Mouse (Mus musculus): ENCODE data around the gene Mrln. TPM values are rescaled to one million over a fixed set of nuclear protein-coding genes. Genes with fewer than 3 reads are reported as not detected.
"Not testable (repeated sequence)": the region's sequence is repeated elsewhere in the genome, so short reads cannot be mapped to it uniquely, and the experiment has no call there.

Gene Mrln
- polyA plus RNA-seq, 1 experiment from 2014 or later: 73.9 TPM

DNA sequence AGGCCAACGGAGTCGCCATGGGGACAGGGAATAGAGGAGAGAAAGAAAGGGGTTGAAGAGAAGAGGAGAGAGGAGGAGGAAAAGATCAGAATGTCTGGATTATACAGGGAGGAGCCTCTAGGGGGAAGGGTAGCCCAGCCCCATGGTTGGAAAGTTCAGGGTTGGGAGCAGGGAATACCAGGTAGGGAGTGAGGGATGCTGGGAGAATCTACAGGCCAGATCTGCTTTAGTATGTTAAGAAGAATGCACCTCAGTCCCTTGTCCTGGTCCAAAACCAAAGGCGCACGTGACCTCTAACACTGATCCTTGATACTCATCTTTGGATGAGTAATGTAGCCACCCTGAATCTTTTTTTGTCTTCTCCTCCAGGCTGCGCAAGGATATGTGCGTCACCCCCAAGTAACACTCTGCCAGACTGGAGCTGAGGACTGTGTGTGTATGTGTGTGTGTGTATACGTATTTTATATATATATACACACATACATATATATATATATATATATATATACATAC, 5.5 kb upstream of the Mrln start:
- Histone ChIP-seq H3K27ac (replicated peaks; ENCODE audit: low read depth, low read length) (no peak overlapping the region), H3K9ac (ENCODE audit: low read depth, low read length) (no peak overlapping the region), H3K4me2 (ENCODE audit: low read depth, low read length) (no peak overlapping the region), H3K36me3 (ENCODE audit: control insufficient read depth, insufficient read depth, low read length) (0 out of 2 replicates have a peak, but pooled peaks cover 3% of the 10 kb centered on the region), H3K4me1 (ENCODE audit: control insufficient read depth, insufficient read depth, low read length) (peaks cover 6% of the 10 kb centered on the region; the same call in 1 of the 2 replicates), H3K27me3 (replicated peaks; ENCODE audit: control insufficient read depth, insufficient read depth, low read length) (no peaks in the 10 kb centered on the region), H3K9me3 (ENCODE audit: control insufficient read depth, low read length) (no peaks in the 10 kb centered on the region), H3K4me3 (ENCODE audit: low read depth, low read length) (no peak overlapping the region)
- DNase-seq (ENCODE audit: low spot score): no peak
- WGBS: 94% methylated on average over 7 of the region's 7 CpGs
- ATAC-seq (ENCODE audit: low read depth): no peak

DNA sequence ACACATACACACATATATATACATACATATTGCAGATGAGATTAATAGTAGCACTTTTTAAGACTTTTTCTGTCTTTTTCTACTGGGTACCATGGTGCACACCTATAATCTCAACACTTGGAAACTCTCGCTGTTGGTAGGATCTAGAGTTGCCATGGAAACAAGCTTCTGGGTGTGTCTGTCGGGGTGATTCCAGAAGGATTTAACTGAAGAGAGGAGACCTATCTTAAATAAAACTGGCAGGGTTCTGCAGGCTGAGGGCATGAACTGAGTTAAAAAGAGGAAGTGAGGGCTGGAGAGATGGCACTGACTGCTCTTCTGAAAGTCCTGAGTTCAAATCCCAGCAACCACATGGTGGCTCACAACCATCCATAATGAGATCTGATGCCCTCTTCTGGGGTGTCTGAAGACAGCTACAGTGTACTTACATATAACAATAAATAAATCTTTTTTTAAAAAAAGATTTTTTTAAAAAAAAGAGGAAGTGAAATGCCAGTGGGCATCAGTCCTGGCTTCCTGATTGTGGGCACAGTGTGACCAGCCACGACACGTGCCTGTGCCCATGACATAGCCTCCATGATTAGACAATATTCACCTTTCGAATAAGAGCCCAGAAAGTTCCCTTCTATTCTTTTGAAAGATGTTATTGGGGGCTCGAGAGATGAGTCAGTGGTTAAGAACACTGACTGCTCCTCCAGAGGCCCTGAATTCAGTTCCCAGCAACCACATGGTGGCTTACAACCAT, 4.8 kb upstream of the Mrln start:
- Histone ChIP-seq H3K4me1 (ENCODE audit: control insufficient read depth, insufficient read depth, low read length) (peaks cover 6% of the 10 kb centered on the region; the same call in 1 of the 2 replicates), H3K4me3 (ENCODE audit: low read depth, low read length) (no peak overlapping the region), H3K27me3 (replicated peaks; ENCODE audit: control insufficient read depth, insufficient read depth, low read length) (no peaks in the 10 kb centered on the region), H3K27ac (replicated peaks; ENCODE audit: low read depth, low read length) (no peak overlapping the region), H3K36me3 (ENCODE audit: control insufficient read depth, insufficient read depth, low read length) (no peaks in the 10 kb centered on the region), H3K9ac (ENCODE audit: low read depth, low read length) (no peak overlapping the region), H3K4me2 (ENCODE audit: low read depth, low read length) (no peak overlapping the region), H3K9me3 (ENCODE audit: control insufficient read depth, low read length) (no peaks in the 10 kb centered on the region)
- 87% methylated on average over 6 of the region's 6 CpGs for WGBS
- DNase-seq (ENCODE audit: low spot score) (no peak), ATAC-seq (ENCODE audit: low read depth) (no peak)

DNA sequence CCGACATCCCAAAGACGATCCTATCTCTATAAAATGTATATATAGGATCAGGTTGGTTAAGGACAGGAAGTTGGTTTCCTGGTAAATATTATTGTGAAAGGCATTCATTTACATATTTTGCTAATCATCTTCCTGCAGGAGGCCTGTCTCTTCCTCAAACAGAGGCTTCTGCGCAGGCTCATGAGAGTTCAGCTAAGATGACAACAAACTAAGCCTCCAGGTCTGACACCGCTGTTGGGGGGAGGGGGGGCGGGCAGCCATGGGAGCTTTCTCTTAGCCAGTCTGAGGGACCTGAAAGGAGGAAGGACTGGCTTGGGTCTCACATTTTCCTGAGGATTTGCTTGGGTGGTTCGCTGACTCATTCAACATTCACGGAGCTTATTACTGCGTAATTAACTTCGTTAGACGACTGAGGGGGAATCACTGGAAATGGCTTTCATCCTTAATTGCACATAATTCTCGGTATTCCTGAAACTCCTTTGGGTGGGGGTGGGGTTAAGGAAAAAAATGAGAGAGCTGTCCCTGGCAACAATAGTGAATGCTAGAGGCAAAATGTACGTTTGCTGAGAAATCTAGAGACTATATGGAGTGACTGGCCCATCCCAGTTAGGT, 3.5 kb upstream of the Mrln start:
- no peaks in the 10 kb centered on the region for H3K27me3 ChIP-seq (replicated peaks; ENCODE audit: control insufficient read depth, insufficient read depth, low read length)
- H3K4me1 ChIP-seq (ENCODE audit: control insufficient read depth, insufficient read depth, low read length): peaks cover 1% of the 10 kb centered on the region; the same call in 1 of the 2 replicates
- no peak overlapping the region for H3K27ac ChIP-seq (replicated peaks; ENCODE audit: low read depth, low read length)
- no peaks in the 10 kb centered on the region for H3K36me3 ChIP-seq (ENCODE audit: control insufficient read depth, insufficient read depth, low read length)
- DNase-seq (ENCODE audit: low spot score) (no peak), ATAC-seq (ENCODE audit: low read depth) (no peak)
- no peaks in the 10 kb centered on the region for H3K9me3 ChIP-seq (ENCODE audit: control insufficient read depth, low read length)
- no peak overlapping the region for H3K4me2 ChIP-seq (ENCODE audit: low read depth, low read length)
- H3K4me3 ChIP-seq (ENCODE audit: low read depth, low read length): no peak overlapping the region
- H3K9ac ChIP-seq (ENCODE audit: low read depth, low read length): no peak overlapping the region
- WGBS: 40% methylated on average over 12 of the region's 12 CpGs

DNA sequence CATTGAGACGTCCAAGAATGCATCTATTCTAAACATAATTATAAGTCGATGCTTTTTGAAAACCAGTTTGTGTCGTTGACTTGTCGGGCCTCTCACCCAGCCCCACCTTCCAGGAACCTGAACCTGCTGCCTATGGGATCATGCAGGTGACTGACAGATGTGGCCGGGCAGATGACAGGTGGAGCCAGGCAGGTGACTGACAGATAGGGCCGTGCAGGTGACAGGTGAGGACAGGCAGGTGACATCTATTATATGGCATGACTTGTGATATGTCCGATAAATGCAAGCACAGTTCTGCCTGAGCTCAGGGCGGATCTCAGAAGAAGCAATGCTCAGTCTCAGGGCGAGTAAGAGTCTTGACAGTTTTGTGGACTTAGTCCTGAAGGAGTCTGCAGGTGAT, 6.8 kb downstream of the Mrln start:
- H3K27ac ChIP-seq (replicated peaks; ENCODE audit: low read depth, low read length): no peak overlapping the region
- H3K36me3 ChIP-seq (ENCODE audit: control insufficient read depth, insufficient read depth, low read length): no peaks in the 10 kb centered on the region
- DNase-seq (ENCODE audit: low spot score) (no peak), ATAC-seq (ENCODE audit: low read depth) (no peak)
- no peak overlapping the region for H3K9ac ChIP-seq (ENCODE audit: low read depth, low read length)
- no peaks in the 10 kb centered on the region for H3K9me3 ChIP-seq (ENCODE audit: control insufficient read depth, low read length)
- H3K4me1 ChIP-seq (ENCODE audit: control insufficient read depth, insufficient read depth, low read length): no peaks in the 10 kb centered on the region
- H3K4me3 ChIP-seq (ENCODE audit: low read depth, low read length): no peak overlapping the region
- H3K27me3 ChIP-seq (replicated peaks; ENCODE audit: control insufficient read depth, insufficient read depth, low read length): no peaks in the 10 kb centered on the region
- H3K4me2 ChIP-seq (ENCODE audit: low read depth, low read length): no peak overlapping the region
- WGBS: 79% methylated on average over 9 of the region's 9 CpGs

DNA sequence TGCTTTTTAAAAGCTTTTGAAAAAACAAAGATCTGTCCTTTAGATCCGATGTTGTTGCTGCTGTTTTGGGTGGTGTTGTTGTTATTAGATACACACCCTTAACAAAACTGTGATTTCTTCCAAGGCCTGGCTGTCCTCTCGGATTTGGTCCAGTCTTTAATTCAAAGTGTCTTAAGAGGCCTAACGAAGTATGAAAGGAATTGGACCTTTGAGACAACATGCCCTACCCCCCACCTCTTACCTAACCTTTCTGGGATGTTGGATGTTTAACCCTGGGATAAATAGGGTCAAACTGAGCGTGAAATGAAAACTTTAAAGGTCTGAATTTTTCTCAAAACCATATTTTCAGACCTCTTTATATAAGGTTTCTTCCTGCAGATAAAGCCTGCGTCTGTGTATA, 16.5 kb downstream of the Mrln start:
- Histone ChIP-seq H3K9me3 (ENCODE audit: control insufficient read depth, low read length) (no peaks in the 10 kb centered on the region), H3K4me2 (ENCODE audit: low read depth, low read length) (no peak overlapping the region), H3K4me1 (ENCODE audit: control insufficient read depth, insufficient read depth, low read length) (no peaks in the 10 kb centered on the region), H3K4me3 (ENCODE audit: low read depth, low read length) (no peak overlapping the region), H3K36me3 (ENCODE audit: control insufficient read depth, insufficient read depth, low read length) (no peaks in the 10 kb centered on the region), H3K27ac (replicated peaks; ENCODE audit: low read depth, low read length) (no peak overlapping the region), H3K27me3 (replicated peaks; ENCODE audit: control insufficient read depth, insufficient read depth, low read length) (no peaks in the 10 kb centered on the region), H3K9ac (ENCODE audit: low read depth, low read length) (no peak overlapping the region)
- WGBS: 63% methylated on average over 5 of the region's 5 CpGs
- ATAC-seq (ENCODE audit: low read depth): no peak
- no peak for DNase-seq (ENCODE audit: low spot score)

DNA sequence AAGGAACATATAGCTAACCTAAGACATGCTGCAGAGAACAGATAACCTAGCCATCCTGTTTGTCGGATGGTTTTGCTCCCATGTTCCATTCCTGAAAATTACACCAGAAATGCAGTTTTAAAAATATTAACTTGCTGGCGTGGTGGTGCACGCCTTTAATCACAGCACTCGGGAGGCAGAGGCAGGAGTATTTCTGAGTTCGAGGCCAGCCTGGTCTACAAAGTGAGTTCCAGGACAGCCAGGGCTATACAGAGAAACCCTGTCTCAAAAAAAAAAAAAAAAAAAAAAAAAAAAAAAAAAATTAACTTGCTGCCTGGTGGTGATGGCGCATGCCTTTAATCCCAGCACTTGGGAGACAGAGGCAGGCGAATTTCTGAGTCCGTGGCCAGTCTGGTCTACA, 17.8 kb downstream of the Mrln start:
- not testable (repeated sequence) for H3K9ac ChIP-seq (ENCODE audit: low read depth, low read length); DNase-seq (ENCODE audit: low spot score); H3K27ac ChIP-seq (replicated peaks; ENCODE audit: low read depth, low read length); H3K4me2 ChIP-seq (ENCODE audit: low read depth, low read length); H3K36me3 ChIP-seq (ENCODE audit: control insufficient read depth, insufficient read depth, low read length); H3K9me3 ChIP-seq (ENCODE audit: control insufficient read depth, low read length); H3K4me1 ChIP-seq (ENCODE audit: control insufficient read depth, insufficient read depth, low read length); H3K4me3 ChIP-seq (ENCODE audit: low read depth, low read length); H3K27me3 ChIP-seq (replicated peaks; ENCODE audit: control insufficient read depth, insufficient read depth, low read length); ATAC-seq (ENCODE audit: low read depth)
- 93% methylated on average over 8 of the region's 8 CpGs for WGBS

DNA sequence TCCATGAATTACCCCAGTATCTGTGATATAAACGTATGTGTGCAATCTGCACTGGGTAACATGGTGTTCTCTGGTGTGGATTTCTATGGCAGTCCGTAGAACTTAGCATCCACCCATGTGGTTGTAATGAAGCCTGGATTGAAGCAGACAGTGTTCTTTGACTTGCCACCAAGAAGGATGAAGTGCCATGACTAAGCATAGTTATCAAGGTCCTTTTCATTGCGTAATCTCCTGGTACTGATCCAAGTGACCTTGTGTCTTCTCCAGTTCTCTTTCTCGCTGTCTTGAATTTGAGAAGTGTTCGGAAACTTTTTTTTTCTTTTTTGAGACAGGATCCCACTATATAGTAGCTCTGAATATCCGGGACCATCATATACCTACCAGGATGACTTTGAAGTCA, 20.1 kb downstream of the Mrln start:
- WGBS: 88% methylated on average over 6 of the region's 6 CpGs

DNA sequence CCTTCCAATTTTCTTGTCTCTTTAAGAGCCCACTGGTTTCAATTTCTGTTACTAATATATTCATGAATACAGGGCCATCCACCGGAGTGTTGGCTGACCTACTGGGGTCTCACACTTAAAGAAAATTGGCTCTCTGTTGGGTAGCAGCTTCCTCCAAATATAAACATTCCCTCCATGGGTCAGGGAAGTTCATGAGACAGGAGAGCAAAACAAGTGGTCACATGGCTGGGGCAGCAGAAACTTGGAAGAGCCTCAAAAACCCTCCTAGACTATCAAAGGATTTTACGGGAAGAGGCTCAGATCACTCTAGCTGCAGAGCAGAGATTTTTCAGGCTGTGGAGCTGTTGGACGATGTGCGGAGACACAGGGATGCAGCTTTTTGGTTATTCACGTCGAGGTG, 21.3 kb downstream of the Mrln start:
- no peak overlapping the region for H3K4me3 ChIP-seq (ENCODE audit: low read depth, low read length)
- no peak for ATAC-seq (ENCODE audit: low read depth)
- no peaks in the 10 kb centered on the region for H3K27me3 ChIP-seq (replicated peaks; ENCODE audit: control insufficient read depth, insufficient read depth, low read length)
- no peak overlapping the region for H3K27ac ChIP-seq (replicated peaks; ENCODE audit: low read depth, low read length)
- no peaks in the 10 kb centered on the region for H3K9me3 ChIP-seq (ENCODE audit: control insufficient read depth, low read length)
- H3K36me3 ChIP-seq (ENCODE audit: control insufficient read depth, insufficient read depth, low read length): no peaks in the 10 kb centered on the region
- no peak overlapping the region for H3K4me2 ChIP-seq (ENCODE audit: low read depth, low read length)
- H3K4me1 ChIP-seq (ENCODE audit: control insufficient read depth, insufficient read depth, low read length): no peaks in the 10 kb centered on the region
- no peak overlapping the region for H3K9ac ChIP-seq (ENCODE audit: low read depth, low read length)
- peak; percentile 53 for DNase-seq (ENCODE audit: low spot score)
- 69% methylated on average over 6 of the region's 6 CpGs for WGBS

More for the DNA sequence above, 20.1 kb downstream of the Mrln start:
- Histone ChIP-seq H3K27me3 (replicated peaks; ENCODE audit: control insufficient read depth, insufficient read depth, low read length) (no peaks in the 10 kb centered on the region), H3K4me1 (ENCODE audit: control insufficient read depth, insufficient read depth, low read length) (no peaks in the 10 kb centered on the region), H3K9ac (ENCODE audit: low read depth, low read length) (no peak overlapping the region), H3K9me3 (ENCODE audit: control insufficient read depth, low read length) (no peaks in the 10 kb centered on the region), H3K4me2 (ENCODE audit: low read depth, low read length) (no peak overlapping the region), H3K4me3 (ENCODE audit: low read depth, low read length) (no peak overlapping the region), H3K36me3 (ENCODE audit: control insufficient read depth, insufficient read depth, low read length) (no peaks in the 10 kb centered on the region), H3K27ac (replicated peaks; ENCODE audit: low read depth, low read length) (no peak overlapping the region)
- ATAC-seq (ENCODE audit: low read depth) (no peak), DNase-seq (ENCODE audit: low spot score) (no peak)

DNA sequence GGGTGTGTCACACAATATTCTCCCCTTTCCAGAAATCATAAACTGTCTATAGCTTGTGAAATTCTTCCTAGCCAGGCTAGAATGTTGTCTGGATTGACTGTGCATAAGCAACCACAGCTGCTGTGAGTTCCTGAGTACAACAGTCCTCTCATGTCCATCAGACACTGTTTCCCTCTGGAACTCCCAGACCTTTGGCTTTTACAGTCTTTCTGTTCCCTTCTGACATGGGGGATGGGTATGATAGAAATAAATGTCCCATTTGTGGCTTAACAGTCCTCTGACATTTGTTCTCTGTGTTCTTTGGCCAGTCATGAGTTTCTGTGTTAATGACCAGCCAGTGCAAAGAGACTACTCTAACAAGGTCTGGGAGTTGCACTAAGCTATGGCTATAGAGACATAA, 22.1 kb downstream of the Mrln start:
- H3K9me3 ChIP-seq (ENCODE audit: control insufficient read depth, low read length): no peaks in the 10 kb centered on the region
- no peak overlapping the region for H3K27ac ChIP-seq (replicated peaks; ENCODE audit: low read depth, low read length)
- H3K4me3 ChIP-seq (ENCODE audit: low read depth, low read length): no peak overlapping the region
- no peak for DNase-seq (ENCODE audit: low spot score)
- no peak for ATAC-seq (ENCODE audit: low read depth)
- H3K4me1 ChIP-seq (ENCODE audit: control insufficient read depth, insufficient read depth, low read length): no peaks in the 10 kb centered on the region
- H3K4me2 ChIP-seq (ENCODE audit: low read depth, low read length): no peak overlapping the region
- no peak overlapping the region for H3K9ac ChIP-seq (ENCODE audit: low read depth, low read length)
- H3K27me3 ChIP-seq (replicated peaks; ENCODE audit: control insufficient read depth, insufficient read depth, low read length): no peaks in the 10 kb centered on the region
- H3K36me3 ChIP-seq (ENCODE audit: control insufficient read depth, insufficient read depth, low read length): no peaks in the 10 kb centered on the region
